Mouse (Mus musculus): ENCODE results near the gene Sstr5. TPM values are rescaled to one million over a fixed set of nuclear protein-coding genes. Genes with fewer than 3 reads are reported as not detected.

The Sstr5 gene
- 0.06 TPM in 1 of 2 replicates, not detected in the other for polyA plus RNA-seq (2012; rRNA removed)

GRCm38 (mm10) chr17:25497013-25497412 lies at the start of gene Sstr5:
Gene Sstr5 (minus strand): TSS chr17:25497288.
- DNase-seq (ENCODE audit: low spot score) = no peak

- DNase-seq (ENCODE audit: low spot score) = no peak
Measured at GRCm38 (mm10) chr17:25541768-25542167, 44.7 kb upstream of the Sstr5 start.

DNA sequence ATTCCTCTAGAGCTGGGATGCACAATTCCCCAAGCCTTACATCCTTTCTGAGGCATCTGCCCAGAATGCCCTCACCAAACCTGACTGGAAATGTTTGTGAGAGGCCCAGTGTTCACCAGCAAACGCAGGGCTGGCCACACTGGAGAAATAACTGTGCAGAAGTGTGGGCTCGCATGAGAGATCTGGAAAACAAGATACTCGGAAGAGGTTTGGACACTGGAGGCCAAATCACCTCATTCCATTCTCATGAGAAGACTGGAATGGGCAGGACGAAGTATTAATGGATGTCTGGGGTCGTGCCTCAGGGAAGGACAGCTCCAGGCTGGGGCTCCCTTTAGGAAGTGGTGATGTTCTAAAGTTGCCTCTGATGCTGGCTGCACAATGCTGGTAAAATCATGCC lies 43.6 kb upstream of the Sstr5 start:
- no peak for DNase-seq (ENCODE audit: low spot score)

DNA sequence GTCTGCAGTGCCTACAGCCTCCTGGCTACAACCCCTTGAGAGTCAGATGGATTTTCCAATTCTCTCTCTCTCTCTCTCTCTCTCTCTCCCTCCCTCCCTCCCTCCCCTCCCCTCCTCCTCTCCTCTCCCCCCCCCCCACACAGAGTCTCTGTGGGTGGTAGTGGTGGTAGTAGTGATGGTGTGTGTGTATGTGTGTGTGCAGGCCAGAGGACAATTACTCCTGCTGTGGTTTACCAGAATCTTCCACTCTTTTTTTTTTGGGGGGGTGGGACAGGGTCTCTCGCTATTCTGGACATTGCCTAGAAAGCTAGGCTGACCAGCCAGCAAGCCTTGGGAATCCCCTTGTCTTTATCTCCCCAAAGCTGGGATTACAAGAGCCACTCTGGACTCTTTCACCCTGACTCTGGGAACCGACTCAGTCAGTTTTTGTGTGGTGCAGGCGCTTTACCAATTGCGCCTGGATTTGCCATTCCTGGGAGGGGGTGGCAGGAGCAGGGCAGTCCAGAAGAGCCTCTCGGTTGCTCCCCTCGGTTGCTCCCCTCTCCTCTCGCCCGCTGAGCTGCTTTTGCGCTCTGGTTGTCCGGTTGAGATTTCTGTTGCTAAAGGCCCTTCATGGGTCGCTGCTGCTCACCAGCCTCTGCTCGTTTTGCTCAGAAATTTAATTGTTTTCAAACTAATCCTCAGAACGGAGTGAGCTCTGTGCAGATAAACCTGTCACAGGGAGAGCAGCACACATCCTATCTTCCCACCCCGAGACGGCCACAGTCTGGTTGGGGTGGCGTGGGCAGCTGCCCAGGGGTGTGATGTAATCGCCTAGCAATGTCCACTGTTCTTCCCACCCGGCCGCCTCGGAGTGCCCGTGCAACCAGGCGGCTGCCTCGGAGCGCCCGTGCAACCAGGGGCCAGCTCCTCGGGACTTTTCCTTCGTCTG lies 42.1 kb upstream of the Sstr5 start:
- DNase-seq (ENCODE audit: low spot score) = no peak

DNA sequence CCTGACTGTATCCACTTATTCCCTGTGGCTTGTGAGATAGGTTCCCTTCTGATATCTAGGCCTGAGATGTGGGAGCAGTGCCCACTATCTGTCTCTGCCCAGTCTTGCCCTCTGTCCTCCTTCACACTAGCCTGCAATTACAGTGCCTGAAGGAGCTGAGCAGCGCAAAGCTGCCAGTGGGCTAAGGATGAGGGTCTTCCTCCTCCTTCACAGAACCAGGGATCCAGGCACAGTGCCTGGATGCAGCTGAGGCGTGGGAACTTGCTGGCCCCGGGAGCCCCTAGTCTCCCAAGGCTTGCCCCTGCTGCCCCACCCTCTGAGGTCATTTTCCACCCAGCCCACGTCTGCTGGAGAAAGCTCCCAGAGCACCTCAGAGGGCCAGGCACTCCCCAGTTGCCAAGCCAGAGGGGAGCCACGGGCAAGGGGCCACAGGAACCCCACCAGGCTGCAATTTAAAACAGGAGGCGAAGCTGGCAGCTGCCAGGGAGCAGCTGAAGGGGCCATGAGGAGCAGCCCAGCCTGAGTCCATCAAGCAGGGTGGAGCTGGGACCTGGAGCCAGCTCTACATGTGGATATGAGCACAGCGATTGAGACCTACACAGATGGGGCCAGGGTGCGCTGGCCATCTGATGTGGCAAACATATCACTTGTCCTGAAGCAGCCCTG lies 33.4 kb upstream of the Sstr5 start:
- DNase-seq (ENCODE audit: low spot score) = no peak

DNA sequence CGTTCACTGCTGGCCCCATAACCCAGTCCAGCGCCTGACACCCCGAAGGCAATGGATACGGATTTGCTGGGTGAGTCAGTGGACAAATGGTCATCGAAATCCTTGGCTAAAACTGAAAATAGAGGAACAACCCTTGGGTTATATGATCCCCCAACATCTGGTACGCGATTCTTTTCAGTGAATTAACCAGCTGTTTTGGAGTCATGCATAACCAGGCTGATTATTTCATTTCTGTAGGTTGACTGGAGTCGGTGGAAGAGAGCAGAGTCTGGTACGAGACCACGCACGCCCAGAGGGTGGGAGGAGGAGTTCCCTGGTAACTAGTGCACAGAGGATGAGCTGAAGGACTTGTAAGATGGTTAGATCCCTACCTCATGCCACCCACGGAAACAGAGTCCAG lies 25.0 kb upstream of the Sstr5 start:
- DNase-seq (ENCODE audit: low spot score) = no peak

DNA sequence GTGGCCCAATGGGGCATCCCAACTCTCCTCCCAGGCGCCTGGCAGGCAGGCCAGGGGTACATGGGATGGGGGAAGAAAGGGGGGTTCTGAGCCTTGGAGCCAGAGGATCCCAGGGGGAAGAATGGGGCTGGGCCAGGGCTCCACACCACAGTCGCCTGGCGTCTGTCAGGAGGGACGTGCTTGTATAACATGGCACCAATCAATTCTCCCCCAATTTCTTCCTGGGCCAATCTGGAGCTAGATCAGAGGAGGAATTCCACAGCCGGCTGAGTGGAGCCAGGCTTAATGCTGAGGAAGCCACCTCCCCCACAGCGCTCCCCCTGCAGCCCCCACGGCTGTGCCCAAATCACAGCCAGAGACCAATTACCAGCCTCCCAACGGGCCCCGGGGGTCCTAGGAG lies 23.4 kb upstream of the Sstr5 start:
- no peak for DNase-seq (ENCODE audit: low spot score)

GRCm38 (mm10) chr17:25519511-25519910 lies 22.4 kb upstream of the Sstr5 start:
- no peak for DNase-seq (ENCODE audit: low spot score)

DNA sequence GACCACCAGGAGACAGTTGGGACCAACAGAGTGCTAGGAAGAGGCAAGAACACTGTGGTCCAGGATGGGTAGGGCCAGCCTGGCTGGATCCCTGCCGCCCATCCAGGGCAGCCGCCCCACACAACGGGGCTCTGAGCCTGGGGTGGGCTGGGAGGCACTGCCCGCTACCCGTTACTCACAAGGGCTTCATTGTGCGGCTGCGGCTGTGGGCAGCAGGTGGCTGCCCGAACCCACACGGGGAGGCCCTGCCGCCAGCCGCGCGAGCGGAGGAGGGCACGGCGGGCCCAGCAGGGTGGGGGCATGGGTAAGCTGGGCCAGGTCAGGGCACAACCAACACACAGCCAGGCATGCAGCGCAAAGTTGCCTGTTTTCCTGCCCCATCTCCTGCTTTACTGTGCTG lies 21.1 kb upstream of the Sstr5 start:
- no peak for DNase-seq (ENCODE audit: low spot score)

GRCm38 (mm10) chr17:25516315-25516714 lies 19.2 kb upstream of the Sstr5 start:
- no peak for DNase-seq (ENCODE audit: low spot score)

GRCm38 (mm10) chr17:25514055-25514454 lies 17.0 kb upstream of the Sstr5 start:
- DNase-seq (ENCODE audit: low spot score) = no peak

DNA sequence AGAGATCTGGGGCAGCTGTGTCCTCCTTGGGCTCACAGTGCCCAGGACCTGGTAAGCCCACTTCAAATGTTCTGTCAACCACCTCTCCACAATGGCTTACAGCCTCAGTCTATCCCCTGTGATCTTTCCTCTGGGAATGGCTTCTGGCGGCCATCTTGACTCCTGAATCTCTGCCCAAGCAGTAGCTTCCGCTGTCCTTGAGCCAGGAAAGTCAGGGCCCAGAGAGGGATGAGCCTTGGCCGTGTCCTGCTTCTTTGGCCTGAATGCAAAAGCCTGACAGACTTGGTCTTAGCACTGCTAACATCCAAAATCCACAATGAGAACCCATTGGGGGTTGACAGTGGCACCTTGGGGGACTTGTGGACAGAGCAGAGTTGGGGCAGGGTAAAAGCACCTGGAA lies 14.8 kb upstream of the Sstr5 start:
- no peak for DNase-seq (ENCODE audit: low spot score)

DNA sequence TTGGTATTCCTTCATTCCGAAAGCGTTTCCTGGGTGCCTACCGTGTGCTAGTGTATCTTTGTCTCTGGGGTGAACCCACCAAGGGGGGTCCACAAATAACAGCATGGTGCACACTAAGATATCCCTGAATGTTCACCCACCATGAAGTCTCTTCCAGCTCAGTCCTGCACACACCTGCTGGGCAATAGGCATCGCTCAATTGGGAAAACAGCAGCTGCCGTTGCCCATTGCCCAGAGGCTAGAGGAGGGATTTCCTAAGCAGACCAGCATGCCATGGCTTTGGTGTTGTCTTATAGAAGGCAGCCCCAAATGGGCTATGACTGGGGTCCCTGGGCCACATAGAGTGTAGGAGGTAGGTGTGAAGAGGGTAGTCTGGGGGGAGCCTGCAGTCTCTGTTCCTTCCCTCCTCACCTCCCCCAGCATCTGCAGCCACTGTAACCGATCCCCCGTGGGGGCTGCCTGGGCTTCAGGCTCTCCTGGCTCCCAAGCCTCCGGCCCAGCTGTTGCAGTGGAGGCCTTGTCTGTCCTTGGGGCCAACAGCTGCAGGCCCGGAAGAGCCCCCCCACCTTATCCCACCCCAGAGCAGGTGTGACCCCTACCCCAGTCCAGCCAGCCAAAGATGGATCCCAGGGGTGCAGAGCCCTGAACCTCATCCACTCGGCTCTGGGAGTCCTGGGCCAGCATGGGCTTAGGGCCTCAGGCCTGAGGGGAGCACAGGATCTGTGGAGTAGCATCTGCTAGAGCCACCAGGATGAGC lies 13.2 kb upstream of the Sstr5 start:
- no peak for DNase-seq (ENCODE audit: low spot score)

GRCm38 (mm10) chr17:25508860-25509577 lies 11.9 kb upstream of the Sstr5 start:
- no peak for DNase-seq (ENCODE audit: low spot score)

GRCm38 (mm10) chr17:25507799-25508198 lies 10.7 kb upstream of the Sstr5 start:
- DNase-seq (ENCODE audit: low spot score) = peak; percentile 51

- DNase-seq (ENCODE audit: low spot score) = no peak
Measured at GRCm38 (mm10) chr17:25502599-25502998, 5.5 kb upstream of the Sstr5 start.

- no peak for DNase-seq (ENCODE audit: low spot score)
Measured at GRCm38 (mm10) chr17:25482092-25482491, 15.0 kb downstream of the Sstr5 start.

DNA sequence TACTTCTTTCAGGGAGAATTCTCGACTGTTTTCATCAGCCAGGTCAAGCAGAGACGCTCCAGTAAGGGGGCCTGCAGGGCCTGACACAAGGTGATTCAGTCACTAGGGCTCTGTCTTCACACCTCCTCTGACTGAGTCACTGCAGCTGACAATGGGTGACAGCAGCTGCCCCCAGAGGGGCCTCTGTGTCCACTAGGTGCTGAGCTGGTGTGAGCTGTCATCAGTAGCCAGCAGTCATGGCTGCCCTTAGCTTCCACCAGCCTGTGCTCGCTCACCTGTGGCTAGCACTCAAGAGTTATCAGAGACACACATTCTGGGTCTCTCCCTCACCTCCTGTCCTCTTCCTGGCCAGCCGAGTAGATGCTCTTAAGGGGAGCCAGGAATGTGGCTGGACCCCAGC lies 16.3 kb downstream of the Sstr5 start:
- no peak for DNase-seq (ENCODE audit: low spot score)

- no peak for DNase-seq (ENCODE audit: low spot score)
Measured at GRCm38 (mm10) chr17:25480152-25480551, 16.9 kb downstream of the Sstr5 start.

DNA sequence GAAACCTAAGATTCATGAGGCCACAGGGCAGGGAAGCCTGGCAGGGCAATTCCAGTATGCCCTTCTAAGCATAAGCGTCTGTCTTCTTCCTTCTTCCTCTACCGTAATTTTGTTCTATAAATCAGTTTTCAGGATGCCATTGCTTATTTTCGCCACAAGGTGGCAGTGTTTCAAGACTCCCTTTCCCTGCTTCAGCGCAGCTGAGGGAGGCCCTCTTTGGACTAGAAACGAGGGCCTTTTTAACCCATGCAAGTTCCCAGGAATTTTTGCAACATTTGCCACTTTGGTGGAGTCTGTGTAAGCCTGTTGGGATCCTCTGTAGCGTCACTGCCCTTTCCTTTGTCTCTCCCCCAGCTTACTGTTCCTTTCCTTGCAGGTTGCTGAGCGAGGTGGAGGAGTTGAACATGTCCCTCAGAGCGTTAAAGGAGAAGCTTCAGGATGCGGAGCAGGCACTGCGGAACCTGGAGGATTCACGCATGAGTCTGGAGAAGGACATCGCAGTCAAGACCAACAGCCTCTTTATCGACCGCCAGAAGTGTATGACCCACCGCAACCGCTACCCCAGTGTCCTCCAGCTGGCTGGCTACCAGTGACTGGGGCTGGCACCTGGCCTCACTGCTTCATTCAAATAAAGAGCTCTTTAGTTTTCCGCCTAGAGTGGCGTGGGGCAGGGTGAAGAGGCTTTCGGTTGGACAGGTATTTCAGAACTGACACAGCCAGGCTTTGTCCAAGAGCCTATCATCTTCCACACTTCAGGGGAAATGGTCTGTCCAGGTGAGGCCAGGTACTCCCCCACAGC lies 20.9 kb downstream of the Sstr5 start:
- no peak for DNase-seq (ENCODE audit: low spot score)

Measured in urinary bladder, adult 2 months (tissue).